Mouse (Mus musculus) layer of hippocampus, postnatal 10 days (tissue): ENCODE results near the gene Gm21969. TPM values are rescaled to one million over a fixed set of nuclear protein-coding genes. Genes with fewer than 3 reads are reported as not detected.

ENCODE experiments used
- DNase-seq, 2 experiments: peaks; one replicate each; pipeline ENCODE4 v3.0.0; 2021; ENCODE audit warnings: low spot score in 2 of 2
- long read RNA-seq: library from polyadenylated mRNA; stranded (forward); transcript quantifications from one replicate; pipeline ENCODE4 v2.0.0, GENCODE M21; 2023
- total RNA-seq, 2 experiments: library from RNA; stranded (reverse); gene quantifications; 2 replicates each; pipeline ENCODE4 v1.2.3; 2021

The Gm21969 gene
- total RNA-seq, result not detected
- long read RNA-seq, partial matches to known transcripts, result 0 of 1 reads
- long read RNA-seq, other reads (novel, unspliced or antisense), result 1 of 1 reads

- peak; percentile 61 to 73 for DNase-seq
Observed at GRCm38 (mm10) chr4:139602357-139603244, at the start of gene Gm21969. Gm21969 (plus strand) TSS chr4:139603186.

- no peak for DNase-seq
Observed at GRCm38 (mm10) chr4:139555235-139555634, 47.8 kb upstream of the Gm21969 start.

GRCm38 (mm10) chr4:139555951-139556350 lies 47.0 kb upstream of the Gm21969 start:
- no peak for DNase-seq

GRCm38 (mm10) chr4:139568361-139568760 lies 34.6 kb upstream of the Gm21969 start:
- DNase-seq, result no peak

GRCm38 (mm10) chr4:139570756-139571155 lies 32.2 kb upstream of the Gm21969 start:
- DNase-seq, result no peak

GRCm38 (mm10) chr4:139572928-139573512 lies 30.0 kb upstream of the Gm21969 start:
- DNase-seq, result no peak

- peak; percentile 94 to 98 for DNase-seq
Observed at GRCm38 (mm10) chr4:139574156-139574798, 28.7 kb upstream of the Gm21969 start.

GRCm38 (mm10) chr4:139574799-139575672 lies 27.9 kb upstream of the Gm21969 start:
- DNase-seq, result peak; percentile 58 to 60

GRCm38 (mm10) chr4:139575673-139576003 lies 27.3 kb upstream of the Gm21969 start:
- peak in 1 of 2 experiments; percentile 43 for DNase-seq

GRCm38 (mm10) chr4:139576251-139576880 lies 26.6 kb upstream of the Gm21969 start:
- DNase-seq, result no peak

- DNase-seq, result no peak
Observed at GRCm38 (mm10) chr4:139577006-139577405, 26.0 kb upstream of the Gm21969 start.

- DNase-seq, result no peak
Observed at GRCm38 (mm10) chr4:139578389-139578788, 24.6 kb upstream of the Gm21969 start.

GRCm38 (mm10) chr4:139579003-139579402 lies 24.0 kb upstream of the Gm21969 start:
- DNase-seq, result no peak

- DNase-seq, result no peak
Observed at GRCm38 (mm10) chr4:139579466-139579865, 23.5 kb upstream of the Gm21969 start.

GRCm38 (mm10) chr4:139580663-139581336 lies 22.2 kb upstream of the Gm21969 start:
- no peak for DNase-seq

GRCm38 (mm10) chr4:139581427-139582051 lies 21.4 kb upstream of the Gm21969 start:
- DNase-seq, result no peak

- DNase-seq, result no peak
Observed at GRCm38 (mm10) chr4:139582346-139582745, 20.6 kb upstream of the Gm21969 start.

GRCm38 (mm10) chr4:139582903-139583302 lies 20.1 kb upstream of the Gm21969 start:
- no peak for DNase-seq

- no peak for DNase-seq
Observed at GRCm38 (mm10) chr4:139583629-139584245, 19.2 kb upstream of the Gm21969 start.
